Mouse (Mus musculus) ovary, postnatal 14 days (tissue): ENCODE data around the gene Dhx37.
A peak's percentile ranks its signal among the peaks of the same experiment; 100 is the strongest.
"Not testable (repeated sequence)": the region's sequence is repeated elsewhere in the genome, so short reads cannot be mapped to it uniquely, and the experiment has no call there.

Source experiments
- DNase-seq: peaks from one replicate; pipeline ENCODE4 v3.0.0; 2022; ENCODE audit warnings: low spot score

Dhx37 gene

DNA sequence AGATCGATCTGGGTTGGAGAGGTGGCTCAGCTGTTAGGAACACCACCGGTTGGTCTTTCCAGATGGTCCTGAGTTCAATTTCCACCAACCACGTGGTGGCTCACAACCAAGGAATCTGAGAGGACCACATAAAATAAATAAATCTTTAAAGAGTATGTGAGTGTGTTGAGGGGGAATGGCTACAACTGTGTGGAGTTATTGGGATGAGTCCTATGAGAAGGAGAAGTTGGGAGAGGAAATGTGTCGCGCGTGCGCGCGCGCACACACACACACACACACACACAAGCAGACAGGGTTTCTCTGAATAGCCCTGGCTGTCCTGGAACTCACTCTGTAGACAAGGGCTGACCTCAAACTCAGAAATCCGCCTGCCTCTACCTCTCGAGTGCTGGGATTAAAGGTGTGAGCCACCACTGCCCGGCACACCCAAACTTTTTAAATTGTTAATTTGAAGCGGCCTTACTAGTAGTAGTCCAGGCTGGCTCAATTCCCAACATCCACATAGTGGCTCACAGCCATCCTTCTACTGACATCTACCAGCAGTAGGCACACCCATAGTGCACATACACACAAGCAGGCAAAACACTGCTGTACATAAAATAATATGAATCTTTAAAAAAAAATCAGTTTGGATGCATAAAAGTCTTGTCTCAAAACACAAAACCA, 25.9 kb downstream of the Dhx37 start:
- no peak for DNase-seq

DNA sequence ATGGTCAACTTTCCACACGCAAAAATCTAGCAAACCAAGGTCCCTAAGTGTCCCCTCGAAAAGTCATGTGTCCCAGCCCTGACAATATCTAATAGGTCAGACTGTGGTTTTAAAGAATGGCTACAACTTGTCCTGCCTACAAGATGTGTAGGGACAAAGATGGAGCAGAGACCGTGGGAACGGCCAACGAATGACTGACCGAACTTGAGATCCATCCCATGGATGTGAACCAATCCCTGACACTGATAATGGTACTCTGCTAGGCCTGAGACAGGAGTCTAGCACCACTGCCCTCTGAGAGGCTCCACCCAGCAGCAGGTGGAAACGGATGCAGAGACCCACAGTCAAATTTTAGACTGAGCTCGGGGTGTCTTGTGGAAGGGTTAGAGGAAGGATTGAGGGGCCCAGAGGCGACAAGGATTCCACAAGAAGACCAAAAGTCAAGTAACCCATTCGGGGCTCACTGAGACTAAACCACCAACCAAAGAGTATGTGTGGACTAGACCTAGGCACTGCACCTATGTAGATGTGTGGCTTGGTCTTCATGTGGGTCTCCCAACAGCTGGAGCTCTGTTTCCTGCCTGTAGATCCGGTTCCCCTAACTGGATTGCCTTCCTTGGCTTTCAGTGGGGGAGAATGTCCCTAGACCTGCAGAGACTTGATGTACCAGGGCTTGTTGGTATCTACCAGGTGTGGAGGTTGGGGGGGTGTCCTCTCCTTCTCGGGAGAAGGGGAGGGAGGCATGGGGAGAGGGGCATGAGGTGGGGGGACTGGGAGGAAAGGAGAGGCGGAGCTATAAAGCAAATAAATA, 26.7 kb downstream of the Dhx37 start:
- no peak for DNase-seq

DNA sequence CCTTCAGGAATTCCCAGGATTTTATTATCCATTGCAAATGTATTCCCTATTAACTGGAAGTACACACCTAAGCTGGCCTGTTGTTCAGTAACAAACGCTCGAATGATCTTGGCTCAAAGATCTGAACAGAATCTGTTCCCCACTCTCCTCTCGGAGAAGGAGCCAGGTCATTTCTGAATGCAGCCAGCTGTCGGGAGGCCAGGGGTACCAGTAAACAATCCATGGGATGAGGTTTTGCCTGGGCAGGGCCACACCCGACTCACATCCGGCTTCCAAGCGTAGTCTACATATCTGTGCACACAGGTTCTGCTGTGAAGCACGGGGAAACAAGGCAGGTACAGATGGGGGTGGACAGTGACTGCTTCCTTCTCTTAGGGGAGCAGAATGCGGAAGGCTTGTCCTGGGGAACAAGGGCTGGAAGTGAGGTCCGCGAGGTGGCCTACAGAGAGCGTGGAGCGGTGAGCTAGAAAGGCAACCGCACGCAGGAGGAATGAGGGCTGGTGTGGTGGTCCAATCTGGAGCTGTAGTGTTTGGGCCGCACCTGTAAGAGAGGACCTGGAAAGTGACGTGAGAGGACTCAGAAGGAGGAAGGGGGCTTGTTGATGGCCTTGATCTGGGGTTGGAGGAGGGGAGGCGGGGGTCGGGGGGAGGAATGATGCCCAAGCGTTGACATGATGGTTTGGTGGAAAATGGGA, 27.5 kb downstream of the Dhx37 start:
- DNase-seq, result peak; percentile 52

DNA sequence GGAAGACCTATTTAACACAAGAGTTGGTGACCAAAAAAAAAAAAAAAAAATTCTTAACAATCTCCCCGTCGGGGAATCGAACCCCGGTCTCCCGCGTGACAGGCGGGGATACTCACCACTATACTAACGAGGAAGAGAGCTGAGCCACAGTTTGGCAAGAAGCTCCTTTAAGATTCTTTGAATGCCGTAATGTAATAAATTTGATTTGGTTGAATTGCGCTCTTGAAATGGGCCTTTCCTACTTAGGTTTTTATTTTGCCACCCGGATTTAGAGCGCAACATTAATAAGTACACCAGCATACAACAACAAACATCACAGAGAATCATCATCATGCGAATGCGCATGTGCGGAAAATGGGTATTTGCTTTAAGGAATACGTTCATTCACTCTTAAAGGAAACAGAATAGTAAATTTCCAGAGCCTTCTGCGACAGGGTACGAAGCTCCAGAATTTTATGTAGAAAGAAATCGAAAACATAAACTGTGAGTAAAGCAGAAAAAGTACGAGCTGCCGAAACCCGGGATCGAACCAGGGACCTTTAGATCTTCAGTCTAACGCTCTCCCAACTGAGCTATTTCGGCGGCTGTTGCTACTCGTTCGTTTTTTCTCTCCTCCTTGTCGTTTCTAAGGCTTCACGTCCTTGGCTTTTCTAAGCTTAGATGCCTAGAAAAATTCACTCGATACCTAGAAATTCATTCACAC, 28.2 kb downstream of the Dhx37 start:
- DNase-seq, result peak; percentile 88

DNA sequence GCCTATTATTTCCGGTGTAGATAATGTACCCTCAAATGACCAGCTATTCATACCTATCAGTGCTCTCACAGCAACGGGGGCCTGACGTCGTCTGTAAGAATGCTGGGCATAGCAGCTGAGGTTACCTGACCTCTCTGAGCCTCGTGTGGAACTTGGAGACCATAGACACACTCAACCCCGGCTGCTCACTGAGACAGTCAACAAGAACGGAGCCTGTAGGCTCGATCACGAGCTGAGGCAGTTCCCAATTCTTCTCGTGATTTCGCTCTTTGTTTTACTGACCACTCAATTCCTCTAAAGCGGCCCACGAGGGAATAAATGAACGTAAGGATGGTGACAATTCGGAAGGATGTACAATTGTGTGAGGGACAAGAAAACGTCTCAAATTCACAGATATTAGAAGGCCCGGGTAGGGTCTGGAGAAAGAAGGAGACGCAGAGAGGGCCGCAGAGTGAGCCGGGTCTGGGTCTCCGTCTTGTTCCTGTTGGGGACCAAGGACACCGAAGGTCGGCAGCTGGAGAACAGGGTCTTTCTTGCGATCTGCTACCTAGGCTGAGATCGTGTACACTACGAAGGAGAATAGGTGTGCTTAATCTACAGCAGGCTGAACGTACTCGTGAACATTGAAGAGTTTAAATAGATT, 28.9 kb downstream of the Dhx37 start:
- DNase-seq, result peak; percentile 42

DNA sequence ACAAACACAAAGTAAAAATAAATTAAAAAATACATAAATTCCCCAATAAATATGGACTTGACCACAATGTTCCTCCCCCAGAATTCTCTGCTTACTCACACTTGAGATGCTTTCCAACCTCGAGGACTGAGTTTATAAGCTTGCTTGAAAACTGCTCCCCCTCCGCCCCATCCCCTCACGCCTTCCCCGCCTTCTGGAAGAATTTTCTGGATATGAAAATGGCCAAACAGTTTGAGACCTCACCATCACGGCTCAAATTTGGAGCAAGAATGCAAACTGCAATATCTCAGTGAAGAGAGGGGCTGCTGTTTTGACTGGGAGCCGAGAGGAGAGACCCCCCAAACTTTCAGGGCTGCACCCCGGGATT, 29.4 kb downstream of the Dhx37 start:
- DNase-seq, result no peak

DNA sequence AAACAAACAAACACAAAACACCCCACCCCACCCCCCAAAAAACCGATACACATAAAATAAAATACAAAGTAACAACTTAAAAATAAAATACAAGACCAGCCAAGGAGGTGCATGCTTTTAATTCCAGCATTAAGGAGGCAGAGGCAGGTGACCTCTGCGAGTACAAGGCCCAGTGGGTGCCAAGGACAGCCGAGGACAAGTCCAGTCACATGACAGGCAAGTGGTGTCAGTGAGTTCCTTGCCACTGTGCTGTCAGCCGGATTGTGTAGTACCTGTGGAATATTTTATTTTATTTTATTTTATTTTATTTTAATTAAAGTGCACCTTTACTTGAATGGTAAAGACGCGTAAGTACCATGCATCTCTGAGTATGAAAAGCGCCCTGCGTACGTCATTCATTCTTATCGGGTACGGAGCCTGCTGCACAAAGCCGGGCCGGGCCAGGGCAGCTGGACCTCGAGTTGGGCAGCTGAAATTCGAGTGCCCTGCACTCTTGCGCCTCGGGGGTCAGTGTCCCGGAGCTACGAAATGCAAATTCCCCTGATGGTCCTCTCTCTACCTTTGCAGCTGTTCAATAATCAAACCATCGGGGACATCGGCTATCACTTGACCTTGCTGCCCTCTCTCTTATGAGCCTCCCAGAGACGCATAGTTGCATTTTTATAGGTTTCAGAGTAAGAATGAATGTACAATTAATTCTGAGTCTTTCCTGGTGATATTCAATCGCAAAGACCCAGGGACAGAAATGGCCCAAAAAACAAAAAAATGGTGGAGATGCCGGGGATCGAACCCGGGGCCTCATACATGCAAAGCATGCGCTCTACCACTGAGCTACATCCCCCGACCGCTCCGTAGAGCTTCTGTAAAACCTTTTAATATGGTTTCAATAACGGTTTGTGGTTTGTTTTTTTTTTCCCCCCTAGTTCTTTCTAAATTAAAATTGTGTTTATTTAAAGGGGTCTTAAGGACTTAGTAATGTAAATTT, 30.1 kb downstream of the Dhx37 start:
- peak; percentile 67 for DNase-seq

DNA sequence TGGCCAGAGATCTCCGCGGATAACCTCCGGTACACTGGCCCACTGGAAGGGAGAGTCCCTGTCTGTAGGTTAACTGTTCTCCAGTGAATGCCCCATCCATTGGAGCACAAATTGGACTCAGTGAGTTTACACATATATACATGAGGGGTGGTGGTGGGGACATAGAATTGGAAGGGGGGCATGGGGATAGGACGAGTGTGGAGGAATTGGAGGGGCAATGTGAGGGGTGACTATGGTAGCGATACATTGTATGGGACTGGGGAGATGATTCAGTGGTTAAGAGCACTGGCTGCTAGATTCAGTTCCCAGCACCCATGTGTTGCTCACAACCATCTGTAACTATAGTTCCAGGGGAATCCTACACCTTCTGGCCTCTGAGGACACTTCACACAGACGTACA, 30.9 kb downstream of the Dhx37 start:
- no peak for DNase-seq

DNA sequence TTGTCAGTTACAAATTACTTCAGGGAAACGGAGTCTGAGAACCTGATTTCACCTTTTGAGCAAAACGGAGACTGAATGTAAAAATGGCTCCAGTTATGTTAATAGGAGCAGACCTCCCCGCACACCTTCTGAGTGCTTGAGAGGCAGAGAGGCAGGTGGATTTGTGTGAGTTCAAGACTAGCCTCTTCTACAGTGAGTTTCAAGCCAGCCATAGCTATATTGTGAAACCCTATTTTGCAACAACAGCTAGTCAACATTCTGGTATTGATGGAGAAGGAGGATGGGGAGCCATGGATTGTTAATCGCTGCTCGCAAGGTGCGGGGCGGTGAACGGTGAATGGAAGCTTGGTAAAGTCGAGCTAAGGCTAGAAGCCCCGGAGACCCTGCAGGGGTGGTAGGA, 31.4 kb downstream of the Dhx37 start:
- no peak for DNase-seq

DNA sequence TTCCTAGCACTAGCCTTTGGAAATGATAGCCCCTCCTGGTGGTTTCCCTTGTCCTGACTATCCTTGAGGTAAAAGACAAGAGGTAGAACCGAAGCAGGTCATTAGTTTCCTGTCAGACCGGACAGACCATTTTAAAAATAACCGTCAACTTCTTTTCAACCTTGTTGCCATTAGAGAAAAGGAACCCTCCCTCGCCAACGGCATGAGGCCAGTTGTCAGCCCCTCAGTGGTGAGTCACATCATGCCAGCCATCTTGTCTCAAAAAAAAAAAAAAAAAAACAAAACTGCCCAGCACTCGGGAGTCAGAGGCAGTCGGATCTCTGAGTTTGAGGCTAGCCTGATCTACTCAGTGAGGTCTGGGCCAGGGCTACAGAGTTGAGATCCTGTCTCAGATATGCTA, 33.0 kb downstream of the Dhx37 start:
- no peak for DNase-seq

DNA sequence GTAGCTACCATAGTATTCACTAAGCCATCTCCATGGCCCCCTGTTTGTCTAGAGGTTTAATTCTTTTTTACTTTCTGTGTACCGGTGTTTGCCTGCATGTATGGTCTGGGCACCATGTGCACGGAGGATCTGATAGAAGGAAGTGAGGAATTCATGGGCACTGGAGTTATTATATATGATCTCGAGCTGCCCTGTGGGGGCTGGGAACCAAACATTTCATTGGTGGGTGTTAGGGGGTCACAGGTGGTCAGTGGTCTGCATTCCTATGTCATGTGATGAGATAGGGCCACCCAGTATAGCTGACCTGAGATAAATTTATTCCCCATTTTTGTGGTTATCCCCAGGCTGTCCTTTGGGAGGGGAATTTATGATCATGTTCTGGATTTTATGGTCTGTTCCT, 38.9 kb downstream of the Dhx37 start:
- no peak for DNase-seq

DNA sequence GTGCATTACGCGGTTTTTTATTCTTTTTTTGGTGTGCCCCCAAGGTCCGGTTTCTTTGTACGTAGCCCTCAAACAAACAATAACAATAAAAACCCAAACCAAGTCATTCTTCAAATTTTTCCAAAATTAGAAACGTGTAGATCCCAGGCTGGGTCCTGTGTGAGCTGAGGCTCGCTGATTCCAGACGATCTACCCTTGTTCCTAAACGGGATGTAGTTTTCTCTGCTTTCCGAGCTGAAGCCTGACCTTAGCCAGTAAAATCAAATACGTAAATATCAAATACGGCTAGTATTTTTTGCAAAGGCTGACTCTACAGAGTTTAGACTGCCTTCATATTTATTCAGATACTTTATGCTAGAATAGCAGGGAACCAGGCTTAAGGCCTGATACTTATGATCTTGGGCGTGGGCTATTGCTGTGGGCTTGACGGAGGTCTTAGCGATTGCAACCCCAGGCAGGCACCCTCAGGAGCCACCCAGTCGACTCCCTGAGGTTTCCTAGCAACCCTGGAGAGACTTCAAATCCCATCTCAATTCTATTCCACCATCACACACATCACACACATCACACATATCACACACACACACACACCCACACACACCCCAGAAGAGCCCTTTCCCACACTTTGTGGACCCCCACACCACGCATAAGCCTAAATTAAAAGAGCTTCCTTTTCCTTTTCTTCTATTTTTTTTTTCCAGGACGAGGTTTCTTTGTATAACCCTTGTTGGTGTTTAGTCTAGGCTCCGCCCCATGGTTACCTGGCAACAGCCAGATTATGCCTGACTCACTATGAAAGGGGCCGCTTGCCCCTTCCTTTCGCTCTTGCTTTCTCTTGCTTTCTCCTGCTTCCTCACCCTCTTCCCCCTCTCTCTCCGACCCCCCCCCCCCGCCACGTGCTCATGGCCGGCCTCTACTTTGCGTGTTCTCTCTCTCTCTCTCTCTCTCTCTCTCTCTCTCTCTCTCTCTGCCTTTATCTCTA, 40.0 kb downstream of the Dhx37 start:
- DNase-seq, result peak; percentile 52

DNA sequence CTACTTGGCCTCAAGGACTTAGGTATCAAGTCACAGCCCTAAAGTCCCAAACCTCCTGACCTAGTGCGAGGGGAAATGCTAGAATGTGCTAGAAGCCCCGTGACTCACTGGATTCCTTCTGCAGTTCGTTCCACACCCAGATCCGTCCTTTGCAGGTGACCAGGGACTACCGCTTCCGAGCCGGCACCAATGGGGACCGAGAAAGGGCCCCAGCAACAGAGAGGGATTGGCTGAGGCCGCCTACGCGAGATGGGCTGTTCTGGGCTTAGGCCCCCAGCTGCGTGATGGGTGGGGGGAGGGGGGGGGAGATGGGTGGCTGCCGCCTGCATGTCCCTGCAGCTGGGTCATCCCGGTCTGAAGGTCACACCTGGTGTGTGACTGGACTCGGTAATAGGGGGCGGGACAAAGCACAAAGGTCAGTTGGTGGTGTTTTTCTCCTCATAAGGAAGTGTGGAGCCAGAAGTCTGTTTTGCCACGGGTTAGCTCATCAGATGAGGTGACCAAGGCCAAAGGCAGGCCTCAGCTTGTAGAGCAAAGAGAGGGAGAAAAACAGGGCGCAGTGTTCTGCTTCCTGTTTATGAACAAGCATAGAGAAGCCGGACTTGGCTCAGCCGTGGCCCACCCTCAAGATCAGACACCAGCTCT, 40.8 kb downstream of the Dhx37 start:
- peak; percentile 86 for DNase-seq

DNA sequence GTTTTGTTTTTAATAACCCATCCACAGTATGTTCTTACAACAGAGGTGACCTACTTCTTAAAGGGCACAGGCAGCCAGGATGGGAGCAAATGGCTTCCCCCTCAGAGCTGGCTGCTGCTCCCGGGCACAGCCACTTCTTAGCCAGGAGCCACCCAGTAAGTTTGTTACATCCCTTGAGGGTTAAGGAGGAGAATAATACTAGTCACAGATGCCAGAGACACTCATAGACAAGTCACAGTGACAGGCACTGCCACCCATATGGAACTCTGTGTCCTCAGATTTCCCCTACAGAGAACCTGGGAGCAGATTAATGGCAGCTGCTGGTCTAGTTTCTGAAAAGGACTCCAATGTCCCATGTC, 41.3 kb downstream of the Dhx37 start:
- DNase-seq, result no peak

DNA sequence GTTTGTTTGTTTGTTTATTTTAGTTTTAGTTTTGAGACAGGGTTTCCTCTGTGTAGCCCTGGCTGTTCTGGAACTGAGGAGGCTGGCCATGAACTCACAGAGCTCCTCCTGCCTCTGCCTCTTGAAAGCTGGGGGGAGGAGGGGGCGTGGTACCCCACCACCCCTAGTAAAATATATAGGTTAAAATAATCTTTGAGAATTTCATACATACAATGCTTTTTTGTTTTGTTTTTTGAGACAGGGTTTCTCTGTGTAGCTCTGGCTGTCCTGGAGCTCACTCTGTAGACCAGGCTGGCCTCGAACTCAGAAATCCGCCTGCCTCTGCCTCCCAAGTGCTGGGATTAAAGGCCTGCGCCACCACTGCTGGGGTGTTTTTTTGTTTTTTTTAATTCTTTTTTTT, 41.7 kb downstream of the Dhx37 start:
- DNase-seq, result not testable (repeated sequence)

DNA sequence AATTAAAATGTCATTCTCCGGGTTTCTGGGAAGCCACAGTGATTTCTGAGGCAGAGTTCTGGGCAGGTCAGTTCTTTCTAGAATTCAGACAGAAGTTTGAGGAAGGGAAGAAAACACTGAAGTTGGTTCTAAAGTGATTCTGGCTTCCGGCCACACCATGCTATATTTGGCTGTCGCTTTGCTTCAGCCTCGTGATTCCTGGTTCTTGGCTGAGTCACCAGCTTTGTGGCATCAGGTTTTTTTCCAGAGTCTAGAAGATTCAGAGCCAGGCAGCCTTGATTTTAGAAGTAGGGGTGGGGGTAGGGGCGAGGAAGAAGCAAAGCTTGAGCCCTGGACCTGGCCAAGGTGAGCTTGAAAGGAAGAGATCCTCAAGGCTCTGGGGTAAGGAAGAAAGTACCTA, 42.3 kb downstream of the Dhx37 start:
- no peak for DNase-seq

DNA sequence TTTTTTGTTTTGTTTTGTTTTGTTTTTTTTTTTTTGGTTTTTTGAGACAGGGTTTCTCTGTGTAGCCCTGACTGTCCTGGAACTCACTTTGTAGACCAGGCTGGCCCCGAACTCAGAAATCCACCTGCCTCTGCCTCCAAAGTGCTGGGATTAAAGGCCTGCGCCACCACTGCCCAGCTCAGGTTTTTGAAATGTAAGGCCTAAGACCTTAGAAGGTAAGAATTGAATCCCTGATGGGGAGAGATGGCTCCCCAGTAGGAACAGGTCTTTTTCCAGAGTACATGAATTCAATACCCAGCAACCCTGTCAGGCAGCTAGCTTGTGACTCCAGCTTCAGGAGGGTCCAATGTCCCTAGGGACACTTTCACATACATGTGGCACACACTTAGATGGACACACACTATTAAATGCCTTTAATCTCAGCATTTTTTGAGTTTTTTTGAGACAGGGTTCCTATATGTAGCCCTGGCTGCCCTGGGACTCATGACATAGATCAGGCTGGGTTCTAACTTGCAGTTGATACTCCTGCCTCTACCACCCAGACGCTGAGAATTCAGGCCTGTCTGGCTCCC, 42.9 kb downstream of the Dhx37 start:
- DNase-seq, result no peak

DNA sequence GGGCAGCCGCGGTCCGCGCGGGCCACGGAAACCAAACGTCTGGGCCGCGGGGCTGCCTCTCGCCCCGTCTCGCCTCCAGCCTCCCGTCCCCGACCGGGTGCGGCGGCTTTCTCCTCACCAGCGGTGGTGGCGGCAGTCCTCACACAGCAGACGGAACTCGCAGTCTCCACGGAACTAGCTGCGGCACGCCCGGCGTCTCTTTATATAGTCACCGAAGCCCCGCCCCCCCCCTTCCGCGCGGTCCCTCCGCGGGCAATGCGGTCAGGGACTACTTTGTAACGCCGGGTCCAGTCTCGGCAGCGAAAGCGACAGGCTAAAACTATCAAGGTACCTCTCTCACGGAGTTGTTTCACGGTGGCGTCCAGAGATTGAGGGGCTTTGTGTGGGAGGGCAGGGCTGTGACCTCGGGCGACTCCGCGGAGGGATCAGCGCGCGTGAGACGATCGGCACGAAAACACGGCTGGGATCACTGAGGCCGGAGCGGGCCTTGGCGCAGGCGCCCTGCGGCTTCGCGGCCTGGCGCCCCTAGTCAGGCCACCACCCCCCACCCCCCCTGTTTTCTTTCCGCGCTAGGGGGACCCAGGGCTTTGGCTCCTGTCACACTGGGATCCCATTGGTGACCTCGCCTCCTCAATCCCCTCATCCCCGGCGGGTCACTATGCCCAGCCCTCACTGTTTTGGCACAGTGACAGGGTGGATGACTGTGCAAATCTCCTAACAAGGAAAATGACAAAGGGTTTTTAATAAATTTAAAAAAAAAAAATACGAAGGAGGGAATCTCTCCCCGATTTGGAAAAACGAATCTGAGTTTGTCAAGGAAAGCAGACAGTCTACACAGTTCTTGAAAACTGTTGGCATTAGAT, 44.1 kb downstream of the Dhx37 start, which contains the start of gene Ubc:
Gene Ubc (minus strand): TSS at position 624 of the 863 bp plus-strand sequence.
- peak; percentile 86 for DNase-seq
